Mouse (Mus musculus): ENCODE measurements at regions not wholly inside any gene's neighbourhood (a gene's known extent, or its start where the extent isn't known, plus 50 kb on each side); places are given as distances from the start of the nearest gene placed in this dataset.

GRCm38 (mm10) chr19:27564086-27564485, 134.5 kb upstream of the Pum3 start:
- TF ChIP-seq CTCF (IDR thresholded peaks at IDR 0.05 in 2 of 3, conservative IDR thresholded peaks at IDR 0.05 in 1 of 3; ENCODE audit: control insufficient read depth in 1 of 3, insufficient read depth in 1 of 3, low read depth in 2 of 3, low read length in 3 of 3, poor library complexity in 1 of 3, severe bottlenecking in 1 of 3) (no peak), MAX (IDR thresholded peaks at IDR 0.05; ENCODE audit: low read length) (no peak), EP300 (IDR thresholded peaks at IDR 0.05; ENCODE audit: low read depth in 1 of 2, low read length in 2 of 2) (no peak), ZMIZ1 (IDR thresholded peaks at IDR 0.05; ENCODE audit: low read depth, low read length) (no peak), POLR2AphosphoS2 (IDR thresholded peaks at IDR 0.05; ENCODE audit: low read length) (no peak), HCFC1 (IDR thresholded peaks at IDR 0.05; ENCODE audit: low read depth, low read length) (no peak), MYC (IDR thresholded peaks at IDR 0.05; ENCODE audit: low read depth, low read length) (no peak), MEF2A (IDR thresholded peaks at IDR 0.05; ENCODE audit: extremely low read depth, insufficient replicate concordance, low read depth, low read length, poor library complexity, severe bottlenecking) (no peak), RAD21 (IDR thresholded peaks at IDR 0.05; ENCODE audit: low read depth, low read length) (no peak), POLR2A (IDR thresholded peaks at IDR 0.05; ENCODE audit: control insufficient read depth in 1 of 2, insufficient read depth in 1 of 2, low read depth in 1 of 2, low read length in 2 of 2, poor library complexity in 1 of 2) (no peak), E2F4 (IDR thresholded peaks at IDR 0.05; ENCODE audit: borderline replicate concordance, low read depth, low read length) (no peak), JUND (IDR thresholded peaks at IDR 0.05; ENCODE audit: low read depth, low read length) (no peak)

Measured in MEL (cell line).